Mouse (Mus musculus) left cerebral cortex, adult 6 months (tissue): ENCODE data around the gene Cdkl3. TPM values are rescaled to one million over a fixed set of nuclear protein-coding genes. Genes with fewer than 3 reads are reported as not detected.

Experiments
- long read RNA-seq, 2 experiments: library from polyadenylated mRNA; unstranded; transcript quantifications; one replicate each; pipeline ENCODE4 v2.0.0; 2019 to 2020
- polyA plus RNA-seq: library from polyadenylated mRNA; unstranded; fragments of <200 nt; fragmentation: Nextera tagmentation; gene quantifications from 2 replicates; pipeline ENCODE4 v1.2.3, GENCODE M21; 2021

The Cdkl3 gene
- 8.5 and 10.3 TPM in 2 replicates for polyA plus RNA-seq
- long read RNA-seq, experiment 1, partial matches to known transcripts = 87 of 141 reads
- long read RNA-seq, experiment 1, other reads (novel, unspliced or antisense) = 54 of 141 reads
- long read RNA-seq, experiment 2, partial matches to known transcripts = 3 of 8 reads
- long read RNA-seq, experiment 2, other reads (novel, unspliced or antisense) = 5 of 8 reads

DNA sequence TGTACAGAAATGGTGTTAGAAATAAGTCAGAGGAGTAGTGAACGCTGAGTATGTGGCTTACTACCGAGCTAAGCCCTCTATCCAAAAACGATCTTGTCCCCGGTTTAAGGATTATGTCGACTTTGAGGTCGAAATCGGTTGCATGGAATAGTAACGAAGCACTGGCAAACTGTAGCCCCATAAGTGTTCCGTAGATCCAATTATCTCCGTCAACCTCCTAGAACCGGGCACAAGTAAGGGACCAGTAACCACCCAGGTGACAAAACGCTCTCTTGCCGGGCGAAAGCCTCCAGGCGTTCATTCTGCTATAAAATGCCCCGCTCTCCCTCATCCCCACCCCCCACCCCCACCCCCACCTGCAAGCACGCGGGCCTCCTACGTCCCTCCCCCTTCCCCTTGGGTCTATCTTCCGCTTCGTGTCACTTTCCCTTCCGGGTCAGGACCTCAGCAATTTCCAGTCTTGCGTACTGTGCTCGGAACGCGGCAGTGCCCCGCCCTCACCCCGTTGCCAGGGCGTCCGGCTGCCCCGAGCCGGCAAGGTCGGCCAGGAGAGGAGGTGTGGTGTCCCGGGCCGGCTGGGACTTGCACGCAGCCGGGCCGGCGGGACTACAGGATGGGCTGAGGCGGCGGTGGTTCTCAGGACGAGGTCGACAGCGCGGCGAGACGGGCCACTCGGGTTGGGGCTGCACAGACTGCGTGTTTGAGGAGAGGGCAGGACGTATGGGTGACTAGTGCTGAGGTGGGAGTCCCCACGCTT lies at the start of gene Cdkl3:
Cdkl3 (plus strand) TSS at position 450 of the 757 bp plus-strand sequence.

DNA sequence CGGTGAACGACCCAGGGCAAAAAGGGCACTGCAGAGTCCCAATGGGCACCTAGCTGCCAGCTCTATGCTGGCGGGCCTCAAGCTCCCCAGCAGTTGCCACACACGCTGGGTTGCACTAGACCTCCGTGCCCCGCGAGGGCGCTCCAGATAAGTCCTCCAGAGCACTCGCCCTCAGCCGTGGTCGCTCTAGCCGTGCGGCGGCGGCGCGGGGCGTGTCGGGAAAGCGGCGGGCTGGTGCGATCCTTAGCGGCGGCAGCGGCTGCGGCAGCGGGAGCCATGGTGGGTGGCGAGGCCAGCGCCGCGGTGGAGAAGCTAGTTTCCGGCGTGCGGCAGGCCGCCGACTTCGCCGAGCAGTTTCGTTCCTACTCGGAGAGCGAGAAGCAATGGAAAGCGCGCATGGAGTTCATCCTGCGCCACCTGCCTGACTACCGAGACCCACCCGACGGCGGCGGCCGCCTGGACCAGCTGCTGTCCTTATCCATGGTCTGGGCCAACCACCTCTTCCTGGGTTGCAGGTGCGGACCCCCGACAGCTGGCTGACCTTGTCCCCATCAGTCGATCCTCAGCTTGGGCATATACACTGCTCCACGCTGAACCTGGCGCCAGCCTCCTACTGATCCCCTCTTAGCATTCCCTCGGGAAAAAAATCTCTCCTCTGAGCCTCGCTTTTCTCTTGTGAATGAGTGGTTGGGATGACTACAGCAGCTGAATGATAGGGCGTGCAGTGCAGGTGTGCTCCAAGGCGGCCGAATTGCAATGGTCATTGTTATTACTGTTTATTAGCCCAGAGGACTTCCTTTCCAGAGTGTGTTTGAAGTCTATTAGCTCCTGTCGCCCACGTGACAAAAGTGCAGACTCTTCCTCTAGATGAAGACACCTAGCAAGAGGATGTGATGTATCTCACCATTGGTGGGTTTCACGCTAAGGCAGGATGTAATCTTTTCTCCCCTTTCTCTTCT lies 36.3 kb upstream of the Cdkl3 start, which contains the start of gene Cdkn2aipnl:
Cdkn2aipnl (plus strand) TSS at position 219 of the 959 bp plus-strand sequence.

GRCm38 (mm10) chr11:52000290-52000962 lies 3.6 kb upstream of the Cdkl3 start, which contains the start of gene Ube2b:
Ube2b (minus strand) TSS chr11:52000762.

DNA sequence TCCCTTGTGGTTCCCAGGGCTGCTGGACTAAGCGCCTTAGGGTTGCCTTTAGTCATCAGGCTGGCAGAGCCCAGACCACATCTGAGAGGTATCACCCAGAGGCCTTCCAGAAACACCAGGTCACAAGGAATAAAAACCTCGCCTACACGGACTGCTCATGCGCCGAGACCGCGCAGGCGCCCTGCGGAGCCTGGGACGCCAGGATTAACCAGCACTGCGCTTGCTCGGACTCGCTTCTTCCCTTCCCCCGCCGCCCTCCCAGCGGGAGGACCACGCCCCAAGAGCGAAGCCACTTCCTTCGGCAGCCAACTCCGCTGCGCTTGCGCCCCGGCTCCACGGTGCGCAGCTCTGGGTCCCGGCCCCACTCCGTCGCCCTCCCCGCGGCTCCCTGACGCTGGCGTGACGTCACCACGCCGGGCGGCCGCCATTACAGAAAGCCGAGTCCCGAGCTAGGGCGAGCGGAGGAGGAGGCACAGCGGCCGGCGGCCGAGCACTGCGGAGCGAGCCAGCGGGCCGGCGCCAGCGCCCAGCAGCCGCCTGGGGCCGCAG lies 94.5 kb downstream of the Cdkl3 start, which contains the start of gene Ppp2ca:
Ppp2ca (plus strand) TSS at position 284 of the 549 bp plus-strand sequence.

Other genes with a start within 250 kb of the Cdkl3 start
- gene Sec24a, start 240.6 kb upstream of the Cdkl3 start, polyA plus RNA-seq = 5.9 and 10.9 TPM in 2 replicates
- gene Sar1b, start 240.5 kb upstream of the Cdkl3 start, polyA plus RNA-seq = 187 and 233 TPM in 2 replicates
- gene Jade2, start 146.6 kb upstream of the Cdkl3 start, polyA plus RNA-seq = 5.1 and 7.4 TPM in 2 replicates
- 28.9 and 48.8 TPM in 2 replicates for gene Cdkn2aipnl, start 36.6 kb upstream of the Cdkl3 start, polyA plus RNA-seq
- gene Ube2b, start 3.5 kb upstream of the Cdkl3 start, polyA plus RNA-seq = 135 and 153 TPM in 2 replicates
- gene Ppp2ca, start 94.5 kb downstream of the Cdkl3 start, polyA plus RNA-seq = 18.8 and 54.2 TPM in 2 replicates
- gene Olfr1373, start 141.3 kb downstream of the Cdkl3 start, polyA plus RNA-seq = not detected in 2 replicates
- gene Olfr1371, start 209.8 kb downstream of the Cdkl3 start, polyA plus RNA-seq = not detected in 2 replicates
- gene Skp1a, start 227.8 kb downstream of the Cdkl3 start, polyA plus RNA-seq = 867 and 870 TPM in 2 replicates